Mouse (Mus musculus): Measurements from ENCODE around the gene Ramp3. TPM values are rescaled to one million over a fixed set of nuclear protein-coding genes. Genes with fewer than 3 reads are reported as not detected.
A peak's percentile ranks its signal among the peaks of the same experiment; 100 is the strongest.

Gene Ramp3
- 5.9 and 7.0 TPM in 2 replicates for polyA plus RNA-seq (2014; fragmentation: Nextera tagmentation; extraction: Ambion mirVana)

DNA sequence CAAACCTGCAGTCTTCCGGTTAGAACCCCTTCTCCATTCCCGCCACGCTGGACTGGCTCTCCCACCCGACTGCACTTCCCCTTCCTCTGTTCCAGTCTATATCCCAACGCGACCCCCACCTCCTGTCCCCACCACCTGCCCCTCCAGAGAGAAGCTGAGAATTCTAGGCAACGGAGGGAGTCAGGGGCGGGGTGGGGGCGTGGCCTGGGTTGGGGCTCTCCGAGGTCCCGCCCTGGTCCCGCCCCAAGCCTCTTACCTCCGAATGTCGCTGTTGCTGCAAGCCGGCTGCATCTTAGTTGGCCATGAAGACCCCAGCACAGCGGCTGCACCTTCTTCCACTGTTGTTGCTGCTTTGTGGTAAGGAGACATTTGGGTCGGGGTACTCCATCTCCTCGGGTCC is at the start of gene Ramp3:
Gene Ramp3, plus strand, starts transcription at position 251 of the 400 bp plus-strand sequence.
- no peak within 1 kb of the TSS for H3K27ac ChIP-seq (replicated peaks; ENCODE audit: low read depth, low read length)
- H3K4me3 ChIP-seq (replicated peaks; ENCODE audit: low read depth, low read length) = peak within 1 kb of the TSS; percentile 36
- DNase-seq (peak; percentile 85), ATAC-seq (ENCODE audit: low FRiP score, low TSS enrichment) (peak; percentile 62)
- WGBS = under 1% methylated on average over 18 of the region's 18 CpGs
- peak within 1 kb of the TSS; percentile 42 for H3K9ac ChIP-seq (replicated peaks; ENCODE audit: low read length)
- H3K9me3 ChIP-seq (ENCODE audit: control insufficient read depth, low read length) = no peaks in the 10 kb centered on the region
- no peaks in the 10 kb centered on the region for H3K27me3 ChIP-seq (ENCODE audit: control insufficient read depth, insufficient read depth, low read length)
- H3K36me3 ChIP-seq (ENCODE audit: control insufficient read depth, insufficient read depth, low read length) = no peaks in the 10 kb centered on the region
- H3K4me1 ChIP-seq (ENCODE audit: control insufficient read depth, insufficient read depth, low read length) = 0 out of 2 replicates have a peak, but pooled peaks cover 8% of the 10 kb centered on the region
- H3K4me2 ChIP-seq (ENCODE audit: low read length) = peak within 1 kb of the TSS; percentile 62

- H3K27ac ChIP-seq (replicated peaks; ENCODE audit: low read depth, low read length) = no peak overlapping the region
- no peaks in the 10 kb centered on the region for H3K27me3 ChIP-seq (ENCODE audit: control insufficient read depth, insufficient read depth, low read length)
- peaks cover 89% of the 10 kb centered on the region for H3K36me3 ChIP-seq (ENCODE audit: control insufficient read depth, insufficient read depth, low read length)
- WGBS = 96% methylated on average over 12 of the region's 12 CpGs
- H3K4me1 ChIP-seq (ENCODE audit: control insufficient read depth, insufficient read depth, low read length) = no peaks in the 10 kb centered on the region
- no peak overlapping the region for H3K4me2 ChIP-seq (ENCODE audit: low read length)
- DNase-seq (no peak), ATAC-seq (ENCODE audit: low FRiP score, low TSS enrichment) (no peak)
- H3K4me3 ChIP-seq (replicated peaks; ENCODE audit: low read depth, low read length) = no peak overlapping the region
- no peak overlapping the region for H3K9ac ChIP-seq (replicated peaks; ENCODE audit: low read length)
- H3K9me3 ChIP-seq (ENCODE audit: control insufficient read depth, low read length) = no peaks in the 10 kb centered on the region
Measured at GRCm38 (mm10) chr11:6615250-6616205, 42.8 kb upstream of the Ramp3 start.

DNA sequence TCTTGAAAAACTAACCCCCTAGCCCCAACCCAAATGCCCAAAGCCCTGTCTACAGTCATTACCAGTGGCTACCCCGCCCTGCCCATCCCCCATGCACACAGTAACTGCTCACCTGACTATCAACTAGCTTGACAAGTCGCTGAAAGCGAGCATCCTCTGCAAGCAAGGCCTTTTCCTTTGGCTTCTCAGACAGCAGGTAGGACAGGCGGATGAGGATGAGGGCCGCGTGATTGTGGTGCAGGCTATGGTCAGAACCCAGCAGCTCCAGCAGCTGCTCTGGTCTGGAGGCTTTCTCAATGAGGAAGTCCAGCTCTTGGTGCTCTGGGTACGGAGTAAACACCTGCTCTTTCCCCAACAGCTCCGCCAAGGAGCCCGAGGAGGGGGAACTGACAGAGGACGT is 34.6 kb upstream of the Ramp3 start:
- no peak overlapping the region for H3K9ac ChIP-seq (replicated peaks; ENCODE audit: low read length)
- H3K27me3 ChIP-seq (ENCODE audit: control insufficient read depth, insufficient read depth, low read length) = no peaks in the 10 kb centered on the region
- no peak overlapping the region for H3K27ac ChIP-seq (replicated peaks; ENCODE audit: low read depth, low read length)
- WGBS = 93% methylated on average over 10 of the region's 10 CpGs
- H3K4me1 ChIP-seq (ENCODE audit: control insufficient read depth, insufficient read depth, low read length) = peaks cover 20% of the 10 kb centered on the region
- no peak for DNase-seq
- no peak overlapping the region for H3K4me3 ChIP-seq (replicated peaks; ENCODE audit: low read depth, low read length)
- H3K9me3 ChIP-seq (ENCODE audit: control insufficient read depth, low read length) = no peaks in the 10 kb centered on the region
- no peak for ATAC-seq (ENCODE audit: low FRiP score, low TSS enrichment)
- H3K36me3 ChIP-seq (ENCODE audit: control insufficient read depth, insufficient read depth, low read length) = peaks cover 56% of the 10 kb centered on the region
- no peak overlapping the region for H3K4me2 ChIP-seq (ENCODE audit: low read length)

DNA sequence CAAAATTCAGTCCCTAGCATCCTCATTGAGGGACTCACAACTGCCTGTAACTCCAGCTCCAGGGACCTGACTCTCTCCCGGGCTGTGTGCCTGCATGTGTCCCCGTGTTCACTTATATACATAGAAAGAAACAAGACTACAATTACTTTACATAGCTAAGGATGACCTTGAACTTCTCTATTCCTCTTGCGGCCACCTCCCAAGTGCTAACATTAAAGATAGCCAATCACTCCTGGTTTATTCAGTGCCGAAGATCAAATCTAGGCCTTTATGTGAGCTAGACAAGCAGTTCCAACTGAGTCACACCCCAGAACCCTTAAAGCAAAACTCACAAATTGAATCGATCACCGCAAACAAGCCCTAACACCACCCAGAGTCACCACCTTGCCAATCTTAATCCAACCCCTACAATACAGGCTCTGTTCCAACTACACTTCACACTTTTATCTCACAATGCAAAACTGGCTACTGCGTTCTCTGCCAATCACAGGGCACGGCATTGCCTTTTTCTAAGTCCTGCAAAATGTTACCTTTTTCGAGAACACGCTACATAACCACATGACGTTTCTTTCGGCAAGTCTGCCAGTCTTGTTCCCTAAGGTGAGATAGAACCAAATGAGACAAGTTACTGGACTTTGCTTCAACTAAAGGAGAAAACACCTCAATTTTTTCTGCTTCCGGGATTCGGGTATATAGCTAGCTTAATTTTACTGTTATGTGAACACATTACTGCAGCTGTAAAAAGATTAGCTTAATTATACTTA is 33.5 kb upstream of the Ramp3 start:
- no peak overlapping the region for H3K27ac ChIP-seq (replicated peaks; ENCODE audit: low read depth, low read length)
- H3K36me3 ChIP-seq (ENCODE audit: control insufficient read depth, insufficient read depth, low read length) = peaks cover 45% of the 10 kb centered on the region
- H3K9me3 ChIP-seq (ENCODE audit: control insufficient read depth, low read length) = no peaks in the 10 kb centered on the region
- H3K4me1 ChIP-seq (ENCODE audit: control insufficient read depth, insufficient read depth, low read length) = peaks cover 20% of the 10 kb centered on the region
- peak overlapping the region; percentile 76 for H3K4me3 ChIP-seq (replicated peaks; ENCODE audit: low read depth, low read length)
- H3K4me2 ChIP-seq (ENCODE audit: low read length) = peak overlapping the region; percentile 75
- 78% methylated on average over 14 of the region's 14 CpGs for WGBS
- no peaks in the 10 kb centered on the region for H3K27me3 ChIP-seq (ENCODE audit: control insufficient read depth, insufficient read depth, low read length)
- DNase-seq (no peak), ATAC-seq (ENCODE audit: low FRiP score, low TSS enrichment) (no peak)
- peak overlapping the region; percentile 63 for H3K9ac ChIP-seq (replicated peaks; ENCODE audit: low read length)

DNA sequence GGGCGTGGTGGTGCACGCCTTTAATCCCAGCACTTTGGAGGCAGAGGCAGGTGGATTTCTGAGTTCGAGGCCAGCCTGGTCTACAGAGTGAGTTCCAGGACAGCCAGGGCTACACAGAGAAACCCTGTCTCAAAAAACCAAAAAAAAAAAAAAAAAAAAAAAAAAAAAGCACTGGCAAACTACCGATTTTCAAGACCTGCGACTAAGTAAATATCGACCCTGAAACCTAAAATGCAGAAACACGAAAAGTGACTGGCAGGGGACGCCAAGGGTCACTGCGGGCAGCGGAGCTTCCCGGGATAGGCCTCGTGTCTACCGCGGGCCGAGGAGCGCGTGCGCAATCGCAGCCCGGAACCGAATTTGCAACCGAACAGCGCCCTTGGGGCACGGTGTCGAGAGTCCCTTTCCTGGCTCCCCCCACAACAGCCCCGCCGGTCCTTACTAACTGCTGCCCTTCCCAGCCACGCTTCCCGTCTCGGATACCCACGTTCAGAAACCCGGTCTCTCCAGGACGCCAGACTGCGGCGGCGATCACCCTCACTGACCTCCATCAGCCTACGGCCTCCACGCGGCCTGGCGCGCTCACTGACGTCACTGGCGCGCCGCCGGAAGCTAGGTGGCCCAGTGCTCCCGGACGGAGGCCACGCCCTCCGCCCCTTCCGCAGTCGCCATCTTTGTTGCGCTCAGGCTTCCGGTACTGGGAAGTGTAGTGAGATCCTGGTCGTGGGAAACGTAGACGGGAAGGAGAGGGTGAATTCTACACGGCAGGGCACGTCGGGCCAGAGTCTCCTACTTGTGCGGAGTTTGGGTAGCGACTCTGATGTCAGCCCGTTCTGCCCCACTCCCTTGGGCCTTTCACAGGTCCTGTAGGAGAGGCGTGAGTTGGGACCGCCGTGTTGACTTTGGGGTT is 32.6 kb upstream of the Ramp3 start, which contains the start of gene Tbrg4:
Gene Tbrg4, minus strand, starts transcription at position 590 of the 910 bp plus-strand sequence.
- peak within 1 kb of the TSS; percentile 63 for H3K9ac ChIP-seq (replicated peaks; ENCODE audit: low read length)
- peaks cover 20% of the 10 kb centered on the region for H3K4me1 ChIP-seq (ENCODE audit: control insufficient read depth, insufficient read depth, low read length)
- peak within 1 kb of the TSS; percentile 76 for H3K4me3 ChIP-seq (replicated peaks; ENCODE audit: low read depth, low read length)
- no peaks in the 10 kb centered on the region for H3K27me3 ChIP-seq (ENCODE audit: control insufficient read depth, insufficient read depth, low read length)
- peaks cover 36% of the 10 kb centered on the region for H3K36me3 ChIP-seq (ENCODE audit: control insufficient read depth, insufficient read depth, low read length)
- peak; percentile 99 for DNase-seq
- peak within 1 kb of the TSS; percentile 75 for H3K4me2 ChIP-seq (ENCODE audit: low read length)
- H3K9me3 ChIP-seq (ENCODE audit: control insufficient read depth, low read length) = no peaks in the 10 kb centered on the region
- under 1% methylated on average over 66 of the region's 66 CpGs for WGBS
- peak; percentile 97 for ATAC-seq (ENCODE audit: low FRiP score, low TSS enrichment)
- H3K27ac ChIP-seq (replicated peaks; ENCODE audit: low read depth, low read length) = peak within 1 kb of the TSS; percentile 86

- 11% methylated on average over 16 of the region's 16 CpGs for WGBS
- Histone ChIP-seq H3K4me1 (ENCODE audit: control insufficient read depth, insufficient read depth, low read length) (peaks cover 20% of the 10 kb centered on the region), H3K36me3 (ENCODE audit: control insufficient read depth, insufficient read depth, low read length) (peaks cover 29% of the 10 kb centered on the region), H3K27me3 (ENCODE audit: control insufficient read depth, insufficient read depth, low read length) (no peaks in the 10 kb centered on the region), H3K27ac (replicated peaks; ENCODE audit: low read depth, low read length) (peak overlapping the region; percentile 86), H3K9me3 (ENCODE audit: control insufficient read depth, low read length) (no peaks in the 10 kb centered on the region), H3K4me3 (replicated peaks; ENCODE audit: low read depth, low read length) (peak overlapping the region; percentile 76), H3K9ac (replicated peaks; ENCODE audit: low read length) (peak overlapping the region; percentile 63), H3K4me2 (ENCODE audit: low read length) (peak overlapping the region; percentile 75)
- DNase-seq (no peak), ATAC-seq (ENCODE audit: low FRiP score, low TSS enrichment) (peak; percentile 38)
Measured at GRCm38 (mm10) chr11:6626388-6626772, 31.9 kb upstream of the Ramp3 start.

- ATAC-seq (ENCODE audit: low FRiP score, low TSS enrichment) = no peak
- Histone ChIP-seq H3K9me3 (ENCODE audit: control insufficient read depth, low read length) (no peaks in the 10 kb centered on the region), H3K9ac (replicated peaks; ENCODE audit: low read length) (no peak overlapping the region), H3K4me1 (ENCODE audit: control insufficient read depth, insufficient read depth, low read length) (peaks cover 20% of the 10 kb centered on the region), H3K27me3 (ENCODE audit: control insufficient read depth, insufficient read depth, low read length) (no peaks in the 10 kb centered on the region), H3K4me3 (replicated peaks; ENCODE audit: low read depth, low read length) (no peak overlapping the region), H3K4me2 (ENCODE audit: low read length) (no peak overlapping the region), H3K36me3 (ENCODE audit: control insufficient read depth, insufficient read depth, low read length) (peaks cover 16% of the 10 kb centered on the region), H3K27ac (replicated peaks; ENCODE audit: low read depth, low read length) (no peak overlapping the region)
- no peak for DNase-seq
- WGBS = 90% methylated on average over 4 of the region's 4 CpGs
Measured at GRCm38 (mm10) chr11:6627731-6628130, 30.6 kb upstream of the Ramp3 start.

GRCm38 (mm10) chr11:6628568-6628967 is 29.8 kb upstream of the Ramp3 start:
- no peaks in the 10 kb centered on the region for H3K27me3 ChIP-seq (ENCODE audit: control insufficient read depth, insufficient read depth, low read length)
- H3K36me3 ChIP-seq (ENCODE audit: control insufficient read depth, insufficient read depth, low read length) = peaks cover 8% of the 10 kb centered on the region
- no peak overlapping the region for H3K4me3 ChIP-seq (replicated peaks; ENCODE audit: low read depth, low read length)
- H3K9me3 ChIP-seq (ENCODE audit: control insufficient read depth, low read length) = no peaks in the 10 kb centered on the region
- no peak overlapping the region for H3K27ac ChIP-seq (replicated peaks; ENCODE audit: low read depth, low read length)
- DNase-seq = peak; percentile 60
- H3K9ac ChIP-seq (replicated peaks; ENCODE audit: low read length) = no peak overlapping the region
- H3K4me2 ChIP-seq (ENCODE audit: low read length) = no peak overlapping the region
- WGBS = 19% methylated on average over 4 of the region's 4 CpGs
- ATAC-seq (ENCODE audit: low FRiP score, low TSS enrichment) = no peak
- peaks cover 17% of the 10 kb centered on the region for H3K4me1 ChIP-seq (ENCODE audit: control insufficient read depth, insufficient read depth, low read length)
